Mouse (Mus musculus) right cerebral cortex, adult 18-20 months (tissue): ENCODE measurements around the gene Cbfa2t3.

ENCODE experiments used
- DNase-seq: peaks from one replicate; pipeline ENCODE4 v3.0.0; 2022; ENCODE audit warnings: mixed read lengths

The Cbfa2t3 gene

DNA sequence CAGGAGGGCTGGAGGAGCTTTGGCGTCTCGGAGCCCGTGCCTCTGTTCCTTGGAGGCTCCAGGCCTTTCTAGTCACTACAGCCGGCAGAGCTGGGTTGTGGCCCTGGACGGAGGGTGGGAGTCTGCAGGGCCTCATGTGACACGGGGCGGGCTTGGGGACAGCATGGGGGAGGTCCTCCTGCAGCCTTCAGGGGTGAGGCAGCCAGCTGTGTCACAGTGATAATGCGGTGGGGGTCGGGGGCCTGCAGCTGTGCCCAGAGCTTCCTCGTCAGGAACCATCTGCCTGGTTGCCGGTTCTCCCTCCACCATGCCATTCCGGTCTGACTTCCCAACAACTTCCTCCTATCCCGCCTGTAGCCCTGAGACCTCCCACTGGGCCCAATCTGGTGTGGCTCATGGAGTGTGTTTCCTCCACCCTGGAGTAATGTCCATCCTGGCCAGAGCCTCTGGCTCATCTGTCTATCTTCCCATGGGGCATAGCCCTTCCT is at the start of gene Cbfa2t3:
Gene Cbfa2t3, minus strand, starts transcription at position 105 of the 488 bp plus-strand sequence.
- DNase-seq: no peak

DNA sequence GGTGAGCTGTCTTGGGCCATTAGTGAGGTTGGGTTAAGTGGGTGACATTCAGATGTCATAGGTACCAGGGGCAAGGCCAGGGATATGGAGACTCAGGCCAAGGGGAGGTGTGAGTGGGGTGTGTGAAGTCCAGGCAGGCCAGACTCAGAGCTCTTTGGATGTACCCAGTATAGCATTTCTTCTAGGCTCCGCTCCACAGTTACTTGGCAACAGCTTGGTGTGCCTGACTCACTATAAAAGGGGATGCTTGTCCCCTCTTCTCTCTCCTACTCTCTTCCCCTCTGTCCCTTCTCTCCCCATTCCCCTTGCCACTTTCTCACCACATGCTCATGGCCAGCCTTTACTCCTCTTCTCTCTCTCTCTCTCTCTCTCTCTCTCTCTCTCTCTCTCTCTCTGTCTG is 48.9 kb upstream of the Cbfa2t3 start:
- DNase-seq: no peak

DNA sequence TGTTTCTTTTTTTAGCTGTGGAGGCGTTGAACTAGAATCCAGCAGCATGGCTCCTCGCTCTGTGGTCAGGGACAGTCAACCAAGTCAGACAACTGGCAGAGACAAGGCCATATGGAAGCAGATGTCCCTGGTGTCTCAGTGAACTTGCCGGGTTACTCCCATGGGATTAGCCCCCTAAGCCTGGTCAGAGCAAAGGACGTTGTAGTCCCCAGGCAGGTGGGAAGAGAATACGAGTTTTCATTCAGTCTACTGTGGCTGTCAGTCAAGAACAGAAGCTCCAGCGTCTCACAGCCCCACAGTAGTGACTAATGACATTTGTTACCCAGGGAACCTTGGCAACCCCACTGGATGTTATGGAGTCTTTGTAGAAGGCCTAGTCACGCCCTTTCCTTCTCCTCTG is 47.5 kb upstream of the Cbfa2t3 start:
- DNase-seq: no peak

DNA sequence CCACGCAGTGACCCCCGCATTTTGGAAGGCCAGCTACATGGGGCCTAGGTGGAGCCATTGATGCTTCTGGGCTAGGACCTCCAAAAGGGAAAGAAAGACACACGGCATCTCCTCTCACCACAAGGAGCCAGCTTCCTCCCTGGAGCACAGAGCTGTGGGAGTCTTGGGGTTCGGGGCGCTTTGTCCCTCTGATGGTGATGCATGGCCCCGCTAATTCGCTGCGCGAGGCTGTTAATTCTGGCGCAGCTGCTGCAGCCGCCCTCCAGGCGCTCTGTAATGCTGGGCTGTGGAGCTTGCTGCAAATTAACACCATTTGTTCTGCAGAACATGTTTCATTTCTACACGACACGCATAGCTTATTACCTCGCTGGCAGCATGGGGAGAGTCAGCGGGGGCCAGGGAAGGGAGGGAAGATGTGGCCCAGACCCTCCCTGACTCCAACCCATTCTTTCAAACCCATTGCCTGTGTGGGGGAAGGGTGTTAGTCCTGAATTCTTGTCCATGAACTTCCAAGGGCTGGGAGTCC is 46.9 kb upstream of the Cbfa2t3 start:
- peak; percentile 26 for DNase-seq

DNA sequence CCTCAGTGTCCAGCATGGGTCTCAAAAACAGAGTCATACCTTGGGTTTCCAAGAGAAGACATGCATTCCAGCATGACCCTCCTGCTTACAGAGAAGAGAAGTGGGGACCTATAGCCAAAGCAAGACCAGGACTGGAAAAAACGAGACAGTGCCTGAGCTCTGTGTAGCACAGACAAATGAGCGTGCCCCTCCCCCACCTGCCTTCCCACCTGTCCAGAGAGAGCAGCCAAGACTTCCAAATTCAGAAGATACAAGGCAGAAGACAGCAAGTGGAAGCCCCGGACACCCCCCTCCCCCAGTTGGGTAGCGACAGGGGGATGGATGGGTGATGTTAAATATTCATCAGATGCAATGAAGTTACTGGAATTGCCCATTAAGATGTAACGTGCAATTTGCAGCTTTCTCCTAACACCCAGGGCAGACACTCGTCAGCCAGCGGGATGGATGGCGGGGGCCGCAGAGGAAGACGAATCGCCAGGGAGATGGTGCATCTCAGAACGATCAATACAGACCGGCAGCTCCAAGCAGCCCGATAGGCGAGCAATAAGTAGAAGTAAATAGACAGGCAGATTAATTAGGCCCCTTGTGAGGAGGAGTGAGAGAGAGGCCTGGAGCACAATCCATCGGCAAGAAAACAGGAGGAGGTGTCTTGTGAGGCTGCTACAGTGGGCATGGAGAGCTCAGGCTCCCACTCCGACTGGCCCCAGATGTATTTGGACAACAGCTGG is 46.3 kb upstream of the Cbfa2t3 start:
- DNase-seq: no peak

DNA sequence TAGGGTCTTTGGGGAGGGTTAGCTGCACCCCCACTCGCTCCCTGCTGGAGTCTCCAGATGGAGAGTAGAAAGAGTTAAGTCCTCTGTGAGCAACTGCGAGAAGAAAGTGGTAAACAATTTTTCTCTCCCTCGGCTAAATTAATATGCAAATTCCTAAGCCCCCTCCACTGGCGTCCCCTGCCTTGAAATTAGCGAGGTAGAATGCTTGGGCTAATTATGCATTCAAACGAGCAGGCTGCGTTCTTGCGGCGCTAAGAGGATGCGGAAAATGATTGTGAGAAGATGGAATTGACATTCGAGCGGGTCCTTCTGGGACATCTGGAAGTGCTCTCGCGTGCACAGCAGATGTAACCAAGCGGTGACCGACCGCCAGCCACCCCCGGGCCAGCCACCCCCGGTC is 43.6 kb upstream of the Cbfa2t3 start:
- DNase-seq: no peak

DNA sequence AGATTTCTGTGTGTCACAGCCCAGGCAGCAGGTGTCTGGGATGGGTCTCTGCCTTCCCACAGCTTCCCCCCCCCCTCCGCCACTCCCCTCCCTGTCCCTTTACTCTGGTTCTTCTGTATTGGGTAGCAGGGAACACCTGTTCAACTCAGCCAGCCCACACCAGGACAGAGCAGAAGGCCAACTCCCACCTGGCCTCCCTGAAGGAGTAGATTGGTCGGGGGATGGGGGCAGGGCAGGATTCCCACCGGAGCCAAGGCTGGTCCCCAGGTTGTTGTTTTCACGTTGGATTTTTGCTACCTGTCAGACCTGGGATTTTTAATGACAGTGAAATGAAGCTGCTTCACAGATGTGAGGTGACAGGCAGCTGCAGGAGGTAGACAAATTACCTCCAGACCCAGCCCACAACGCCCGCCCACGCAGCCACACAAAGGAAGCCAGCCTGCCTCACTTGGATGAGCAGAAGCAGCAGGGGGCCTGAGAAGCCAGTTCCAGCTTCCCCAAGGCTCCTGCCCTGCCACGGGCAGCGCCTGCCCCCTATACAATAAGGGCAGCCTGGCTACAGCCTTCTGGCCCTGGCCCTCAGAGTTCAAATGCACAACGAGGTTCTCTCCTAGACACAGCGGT is 40.3 kb upstream of the Cbfa2t3 start:
- peak; percentile 41 for DNase-seq

DNA sequence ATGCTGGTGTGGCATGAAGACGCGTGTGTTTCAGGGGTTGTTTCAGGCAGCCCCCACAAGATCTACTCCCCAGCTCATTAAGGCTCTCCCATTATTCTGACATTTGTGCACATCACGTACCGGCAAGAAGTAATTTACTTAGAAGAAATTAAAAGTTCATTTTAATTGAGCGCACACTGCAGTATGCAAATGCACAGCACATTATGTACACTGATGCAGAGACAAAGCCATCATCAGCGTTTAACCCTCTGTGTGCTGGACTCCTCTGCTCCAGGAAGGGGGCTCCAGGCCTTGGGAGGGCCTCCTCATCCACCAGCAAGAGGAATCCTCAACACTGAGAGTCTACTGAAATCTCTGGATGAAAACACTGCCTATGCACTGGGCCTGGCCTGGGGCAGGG is 39.0 kb upstream of the Cbfa2t3 start:
- DNase-seq: no peak

DNA sequence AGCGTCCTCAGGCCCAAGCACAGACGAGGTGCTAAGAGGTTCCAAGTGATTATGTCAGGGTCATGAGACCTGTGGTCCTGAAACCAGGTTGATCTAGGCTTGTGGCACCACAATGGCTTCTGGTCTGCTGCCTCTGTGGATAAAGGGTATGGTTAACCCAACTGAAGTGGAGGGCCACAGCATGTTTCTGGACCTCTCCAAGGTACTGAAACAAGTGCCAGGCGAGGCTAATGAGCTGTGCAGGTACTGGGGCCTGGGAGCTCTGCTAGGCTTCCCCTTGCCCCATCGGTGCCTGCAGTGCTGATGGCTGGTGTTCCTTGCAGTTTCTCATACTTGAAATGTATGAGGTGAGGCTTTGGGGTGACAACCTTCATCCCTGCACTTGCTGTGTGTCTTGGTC is 38.2 kb upstream of the Cbfa2t3 start:
- no peak for DNase-seq

DNA sequence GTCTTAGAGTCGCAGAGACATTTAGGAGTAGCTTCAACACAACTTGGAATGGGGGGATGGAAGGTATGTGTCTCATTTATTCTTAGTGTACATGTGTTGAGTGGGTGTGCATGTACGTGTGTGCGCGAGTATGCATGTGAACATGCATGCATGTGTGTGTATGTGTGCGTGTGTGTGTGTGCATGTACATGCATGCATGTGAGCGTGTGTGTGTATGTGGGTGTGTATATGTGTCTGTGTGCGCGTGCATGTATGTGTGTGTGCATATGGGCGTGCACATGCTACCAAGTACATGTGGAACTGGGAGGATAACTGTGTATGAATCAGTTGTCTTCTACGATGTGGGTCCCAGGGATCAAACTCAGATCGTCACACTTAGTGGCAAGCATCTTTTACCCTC is 37.7 kb upstream of the Cbfa2t3 start:
- no peak for DNase-seq

DNA sequence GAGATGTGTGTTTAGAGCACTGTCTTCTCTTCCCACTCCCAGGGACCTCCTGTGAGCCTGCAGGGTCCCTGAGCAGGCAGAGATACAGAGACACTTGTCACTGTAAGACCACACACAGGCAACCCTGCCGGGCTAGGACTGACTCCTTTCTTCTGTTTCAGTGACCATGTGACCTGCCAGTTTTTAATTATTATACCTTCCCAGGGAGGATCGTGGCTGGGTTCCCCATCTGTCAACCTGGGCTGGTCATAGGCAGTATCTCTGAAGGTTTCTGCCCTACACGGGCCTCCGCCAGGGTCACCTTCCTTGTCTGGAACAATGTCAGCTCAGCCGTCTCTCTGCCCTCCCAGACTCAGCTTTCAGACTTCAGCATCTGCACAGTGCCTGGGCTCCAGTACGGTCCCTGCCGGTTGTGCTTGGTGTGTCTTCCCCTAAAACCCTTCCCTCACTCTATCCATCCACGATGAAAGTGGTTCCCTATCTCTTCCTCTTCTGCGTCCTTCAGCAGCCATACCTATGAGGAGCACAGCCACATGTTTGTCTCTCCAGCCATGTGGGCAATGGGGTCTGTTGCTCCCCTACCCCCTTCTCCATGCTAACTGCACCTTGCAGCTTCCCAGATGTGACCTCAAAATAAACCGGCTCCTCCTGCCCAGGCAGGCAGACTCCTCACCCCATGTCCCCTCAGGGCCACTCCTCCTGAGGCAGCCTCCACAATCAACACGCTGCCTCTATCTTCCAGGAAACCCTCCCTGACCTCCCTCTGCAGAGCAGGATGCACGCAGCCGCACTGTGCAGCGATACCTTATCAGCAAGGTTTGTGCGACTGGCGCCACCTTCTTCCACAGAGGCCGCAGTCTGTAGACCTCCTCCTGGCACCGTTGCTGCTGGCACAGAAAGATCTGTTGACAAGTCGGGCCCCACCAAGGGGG is 36.9 kb upstream of the Cbfa2t3 start:
- no peak for DNase-seq

DNA sequence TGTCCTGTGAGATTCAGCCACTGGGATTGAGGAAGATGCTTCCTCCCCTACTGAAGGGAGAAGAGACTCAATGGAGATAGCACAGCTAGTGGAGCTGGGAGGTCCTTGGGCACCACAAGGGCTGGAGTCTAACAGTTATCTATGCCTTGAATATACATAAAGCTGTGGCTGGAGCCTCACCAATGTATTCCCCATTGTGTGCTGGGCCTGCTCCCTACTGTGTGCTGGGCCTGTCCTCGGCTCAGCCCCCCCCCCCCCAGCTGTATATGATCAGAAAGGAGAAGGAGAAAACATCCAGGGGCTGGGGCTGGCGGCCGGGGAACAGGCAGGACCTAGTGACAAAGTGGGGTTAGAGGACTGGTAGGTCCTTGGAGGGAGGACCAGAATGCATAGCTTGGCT is 36.2 kb upstream of the Cbfa2t3 start:
- no peak for DNase-seq

DNA sequence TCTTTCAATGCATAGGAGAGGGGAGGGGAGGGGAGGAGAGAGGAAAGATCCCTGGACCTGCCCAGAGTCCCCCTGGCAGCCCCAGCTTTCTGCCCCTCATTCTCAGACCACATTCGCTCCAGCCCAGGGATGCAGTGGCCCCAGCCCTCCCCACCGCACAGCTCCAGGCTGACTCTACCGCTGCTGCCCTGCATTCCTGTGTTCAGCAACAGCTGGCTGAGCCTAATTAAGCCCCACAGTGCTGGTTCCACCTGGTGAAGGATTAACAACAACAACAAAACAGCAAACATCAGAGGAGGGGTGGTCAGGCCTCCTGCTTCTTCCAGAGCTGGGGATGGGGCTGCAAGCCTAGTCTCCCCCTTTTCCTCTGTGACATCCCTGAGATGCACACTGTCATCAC is 29.7 kb upstream of the Cbfa2t3 start:
- DNase-seq: no peak

DNA sequence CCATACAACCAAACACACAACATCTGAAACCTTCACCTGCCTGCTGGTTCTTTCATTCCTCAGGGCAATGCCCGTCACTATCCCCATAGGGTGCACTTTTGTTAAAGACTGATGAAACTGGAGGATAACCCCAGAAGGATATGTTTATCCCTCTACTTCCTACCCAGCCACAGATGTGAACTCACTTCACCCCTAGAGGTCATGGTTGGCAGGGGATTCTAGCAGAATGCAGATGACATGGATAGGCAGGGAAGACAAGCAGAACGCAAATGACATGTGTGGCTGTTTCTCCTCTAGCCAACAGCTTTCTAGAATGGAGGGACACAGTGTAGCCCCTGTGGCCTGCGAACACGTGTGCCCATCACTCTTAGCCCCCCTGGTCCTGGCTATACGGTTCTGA is 28.5 kb upstream of the Cbfa2t3 start:
- no peak for DNase-seq

DNA sequence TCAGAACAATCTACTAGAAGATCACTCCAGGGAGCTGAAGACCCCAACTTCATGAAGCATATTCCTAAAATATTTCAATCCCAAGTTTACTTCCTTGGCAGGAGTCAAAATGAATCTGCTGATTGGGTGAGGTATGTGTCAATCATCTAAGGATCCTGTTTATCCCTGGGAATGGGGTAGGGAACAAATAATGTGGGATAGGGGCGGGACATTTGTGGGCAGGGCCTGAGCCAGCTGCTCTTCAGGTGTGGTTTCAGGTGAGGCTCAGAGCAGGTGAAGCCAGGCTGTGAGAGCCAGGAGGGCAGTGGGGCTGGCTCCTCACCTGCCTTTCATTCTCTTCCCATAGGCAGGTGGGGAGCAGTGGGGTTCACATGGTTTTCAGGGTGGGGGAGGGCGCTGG is 27.9 kb upstream of the Cbfa2t3 start:
- DNase-seq: no peak

DNA sequence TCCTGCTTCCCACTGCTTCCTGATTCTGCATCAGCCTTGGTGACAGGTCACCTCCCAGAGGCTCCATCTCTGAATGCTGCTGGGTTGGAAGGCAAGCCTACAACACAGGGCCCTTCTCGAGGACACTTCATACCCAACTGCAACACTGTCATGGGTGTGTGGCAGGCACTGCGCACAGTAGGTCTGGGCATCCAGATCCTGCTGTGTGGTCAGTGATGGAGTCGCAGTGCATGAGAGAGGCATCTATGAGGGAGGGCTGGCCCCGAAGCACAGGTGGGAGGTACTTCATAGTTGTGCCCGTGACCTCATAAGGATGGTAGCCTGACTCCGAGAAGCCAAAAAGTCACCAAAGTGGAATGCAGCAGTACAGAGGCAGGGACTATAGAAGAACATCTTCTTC is 26.3 kb upstream of the Cbfa2t3 start:
- DNase-seq: no peak

DNA sequence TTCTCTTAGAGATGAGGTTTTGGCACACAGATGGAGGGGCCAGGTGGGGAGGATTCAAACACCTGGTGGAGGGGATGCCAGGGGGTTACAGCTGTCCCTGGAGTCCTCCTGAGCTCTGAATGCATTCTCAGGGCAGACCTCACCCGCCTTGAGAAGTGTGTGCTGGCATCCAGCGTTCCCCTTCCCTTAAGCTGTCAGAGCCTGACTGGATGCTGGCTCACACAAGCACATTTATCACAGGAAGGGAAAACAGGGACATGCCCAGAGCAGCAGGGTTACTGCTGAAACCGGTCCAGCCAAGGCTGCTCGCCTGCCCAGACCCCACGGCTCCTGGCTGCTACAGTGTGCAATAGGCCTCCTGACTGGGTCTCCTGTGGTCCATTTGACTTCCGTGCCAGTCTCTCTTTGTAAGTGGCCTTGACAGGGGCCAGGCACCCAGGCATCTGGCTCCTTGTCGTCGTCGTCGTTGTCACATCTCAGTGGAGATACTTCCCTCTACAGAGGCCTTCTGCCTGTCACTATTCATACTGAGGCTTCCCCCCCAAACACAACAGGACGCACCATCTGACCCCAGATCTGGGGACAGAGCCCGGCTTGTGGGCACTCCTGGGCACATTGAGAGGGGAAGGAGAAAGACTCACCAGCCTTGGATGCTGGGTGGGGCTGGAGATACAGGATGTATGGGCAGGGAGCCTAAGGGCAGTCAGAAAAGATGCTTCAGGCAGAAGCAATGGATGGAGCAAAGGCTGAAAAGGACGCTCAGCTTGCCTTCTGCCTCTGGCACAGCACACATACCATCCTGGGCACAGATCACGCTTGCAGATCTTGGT is 22.1 kb upstream of the Cbfa2t3 start:
- DNase-seq: no peak

DNA sequence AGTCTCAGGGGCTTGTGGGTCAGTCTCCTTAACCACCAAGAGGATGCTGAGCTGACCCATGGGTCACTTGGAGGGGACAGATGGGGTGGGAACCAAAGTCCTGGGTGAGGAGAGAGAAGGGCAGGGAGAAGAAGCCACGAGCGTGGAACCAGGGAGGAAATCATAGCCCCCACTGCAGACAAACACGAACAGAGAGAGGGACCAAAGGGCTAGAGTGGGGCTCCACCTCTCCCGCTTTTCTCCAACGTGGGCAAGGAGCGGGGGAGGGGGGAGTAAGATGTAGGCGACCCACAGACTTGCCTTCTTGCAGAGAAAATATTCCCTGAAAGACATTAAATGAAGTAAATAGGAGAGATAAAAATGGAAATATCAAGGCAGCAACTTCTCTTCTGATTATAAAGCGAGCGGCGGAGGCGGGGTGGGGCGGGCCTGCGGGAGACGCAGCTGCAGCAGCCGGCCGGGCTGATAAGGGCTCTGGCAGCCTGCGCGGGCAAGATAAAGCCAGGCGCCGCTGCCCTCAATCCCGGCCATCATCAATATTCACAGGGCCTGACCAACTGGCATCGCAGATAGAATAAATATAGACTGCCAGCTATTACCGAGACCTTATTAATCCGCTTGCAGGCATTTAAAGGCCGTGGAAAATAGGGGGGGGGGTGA is 21.3 kb upstream of the Cbfa2t3 start:
- peak; percentile 32 for DNase-seq

DNA sequence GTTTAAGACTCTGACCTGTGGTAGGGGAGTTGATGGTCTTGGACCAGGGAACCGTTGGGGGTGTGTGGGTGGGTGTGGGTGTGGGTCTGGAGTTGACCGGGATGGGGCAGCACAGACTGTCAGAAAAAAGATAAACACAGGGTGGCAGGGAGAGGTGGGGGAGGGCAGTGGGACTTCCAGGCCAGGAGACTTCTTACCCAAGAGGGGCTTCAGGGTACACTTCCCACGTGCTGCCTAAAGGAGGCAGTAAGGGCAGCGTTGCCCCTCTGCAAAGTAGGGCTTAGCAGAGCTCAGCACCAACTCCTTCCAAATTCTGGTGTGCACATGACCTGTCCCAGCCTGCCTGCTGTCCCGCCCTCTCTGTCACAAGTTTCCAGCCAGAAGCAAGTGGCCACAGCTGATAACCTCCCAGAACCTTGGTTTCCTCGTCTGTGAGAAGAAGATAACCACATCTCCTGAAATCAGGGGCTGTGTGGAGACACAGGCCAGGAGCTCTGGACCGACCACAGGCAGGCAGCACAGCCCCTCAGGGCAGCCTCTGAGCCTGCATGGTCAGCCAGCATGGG is 20.7 kb upstream of the Cbfa2t3 start:
- DNase-seq: no peak

DNA sequence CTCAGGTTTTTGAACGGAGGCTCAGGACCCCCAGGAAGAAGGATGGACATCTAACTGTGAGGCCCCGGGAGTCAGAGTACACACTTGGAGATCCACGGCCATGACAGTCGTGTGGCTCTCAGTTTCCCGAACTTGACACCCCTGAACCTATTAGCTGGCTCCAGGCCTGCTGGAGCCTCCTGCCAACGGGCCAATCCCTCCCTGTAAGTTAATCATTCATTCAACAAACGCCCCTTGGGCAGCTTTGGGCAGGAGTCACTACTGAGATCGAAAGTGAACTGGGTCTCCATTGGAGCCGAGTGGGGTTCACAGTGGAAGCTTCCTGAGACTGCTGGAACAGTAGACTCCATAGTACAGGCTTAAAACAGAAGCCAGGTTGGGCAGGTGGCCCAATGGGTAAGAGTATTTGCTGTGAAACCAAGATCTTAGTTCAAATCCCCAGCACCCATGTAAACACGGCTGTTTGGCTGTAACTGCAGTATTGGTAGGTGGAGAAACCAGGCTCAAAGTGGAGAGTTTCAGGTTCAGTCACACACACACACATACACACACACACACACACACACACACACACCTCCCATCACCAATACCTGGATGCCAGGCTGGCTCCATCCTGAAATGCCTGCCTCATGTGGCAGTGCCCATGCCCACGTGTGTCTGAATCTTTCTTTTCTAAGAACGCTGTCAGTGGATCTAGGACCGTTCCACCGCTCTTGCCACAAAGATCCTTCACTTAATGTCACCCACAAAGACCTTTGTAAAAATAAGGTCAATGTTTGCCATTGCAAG is 20.0 kb upstream of the Cbfa2t3 start:
- no peak for DNase-seq
